Mouse (Mus musculus): ENCODE results near the gene Ccnf.

Ccnf gene

GRCm38 (mm10) chr17:24223513-24223912 lies 27.8 kb downstream of the Ccnf start:
- DNase-seq (ENCODE audit: low spot score): no peak

- DNase-seq (ENCODE audit: low spot score): no peak
Observed at GRCm38 (mm10) chr17:24222653-24223052, 28.6 kb downstream of the Ccnf start.

- peak; percentile 97 for DNase-seq (ENCODE audit: low spot score)
Observed at GRCm38 (mm10) chr17:24220435-24221411, 30.6 kb downstream of the Ccnf start, which contains the start of gene Tedc2. Tedc2 (minus strand) TSS chr17:24220851.

DNA sequence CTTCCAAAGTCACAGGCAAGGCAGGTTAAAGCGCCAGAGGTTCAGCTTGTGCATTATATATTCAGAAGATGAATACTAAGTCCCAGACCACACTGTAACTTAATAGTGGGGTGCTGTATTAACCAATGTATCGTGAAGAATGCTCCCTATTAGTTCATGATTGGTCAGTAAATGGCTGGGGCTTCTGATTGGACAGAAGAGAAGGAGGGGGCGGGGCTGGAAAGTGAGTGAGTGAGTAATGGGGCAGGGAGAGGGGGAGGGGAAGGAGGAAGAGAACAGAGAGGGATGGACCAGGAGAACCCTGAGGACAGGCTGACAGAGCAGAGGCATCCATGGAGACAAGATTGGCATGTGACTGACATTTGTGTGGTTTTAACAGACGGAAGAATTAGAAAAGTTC lies 34.4 kb downstream of the Ccnf start:
- peak; percentile 46 for DNase-seq (ENCODE audit: low spot score)

- DNase-seq (ENCODE audit: low spot score): no peak
Observed at GRCm38 (mm10) chr17:24213186-24213585, 38.1 kb downstream of the Ccnf start.

- peak; percentile 14 for DNase-seq (ENCODE audit: low spot score)
Observed at GRCm38 (mm10) chr17:24212441-24213018, 38.8 kb downstream of the Ccnf start.

DNA sequence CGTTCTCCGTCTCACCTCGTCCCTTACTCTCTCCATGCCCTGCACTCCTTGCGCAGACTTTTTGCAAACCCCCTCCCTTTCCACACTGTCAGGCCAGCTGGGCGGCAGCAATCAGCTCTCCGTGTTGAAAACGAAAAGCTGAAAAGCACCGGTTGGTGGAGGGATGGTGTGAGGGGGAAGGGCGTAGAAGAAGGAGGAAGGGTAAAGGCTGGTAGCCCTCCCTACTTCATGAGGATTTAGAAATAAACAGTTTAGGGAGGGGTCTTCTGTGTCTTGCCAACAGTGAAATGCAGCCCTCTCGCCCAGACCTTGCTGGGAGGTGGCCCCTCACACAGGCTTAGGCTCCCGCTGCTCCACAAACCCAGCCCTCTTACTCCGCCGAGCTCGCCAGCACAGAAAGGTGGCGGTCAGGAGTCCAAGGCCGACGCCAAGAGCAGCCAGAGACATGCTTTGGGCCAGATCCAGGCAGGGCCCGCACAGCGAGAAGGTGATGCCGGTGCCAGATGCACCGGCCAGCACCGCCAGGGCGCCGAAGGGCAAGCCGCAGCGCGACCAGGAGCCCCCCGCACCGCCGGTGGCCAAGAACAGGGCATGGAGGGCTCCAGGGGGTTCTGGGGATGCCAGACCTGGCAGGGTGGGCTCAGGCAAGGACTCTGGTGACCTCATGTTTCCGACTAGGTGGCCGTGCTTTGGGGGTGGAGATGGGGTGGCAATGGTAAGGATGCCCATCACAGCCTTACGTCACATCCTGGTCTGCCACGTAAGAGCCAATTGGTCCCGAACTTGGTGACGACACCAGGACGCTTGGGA lies 39.4 kb downstream of the Ccnf start:
- DNase-seq (ENCODE audit: low spot score): peak; percentile 87

- no peak for DNase-seq (ENCODE audit: low spot score)
Observed at GRCm38 (mm10) chr17:24210591-24210990, 40.7 kb downstream of the Ccnf start.

- no peak for DNase-seq (ENCODE audit: low spot score)
Observed at GRCm38 (mm10) chr17:24209916-24210240, 41.4 kb downstream of the Ccnf start.

- peak; percentile 86 for DNase-seq (ENCODE audit: low spot score)
Observed at GRCm38 (mm10) chr17:24209043-24209915, 42.0 kb downstream of the Ccnf start, which contains the start of gene Ntn3. Ntn3 (minus strand) TSS chr17:24209531.

DNA sequence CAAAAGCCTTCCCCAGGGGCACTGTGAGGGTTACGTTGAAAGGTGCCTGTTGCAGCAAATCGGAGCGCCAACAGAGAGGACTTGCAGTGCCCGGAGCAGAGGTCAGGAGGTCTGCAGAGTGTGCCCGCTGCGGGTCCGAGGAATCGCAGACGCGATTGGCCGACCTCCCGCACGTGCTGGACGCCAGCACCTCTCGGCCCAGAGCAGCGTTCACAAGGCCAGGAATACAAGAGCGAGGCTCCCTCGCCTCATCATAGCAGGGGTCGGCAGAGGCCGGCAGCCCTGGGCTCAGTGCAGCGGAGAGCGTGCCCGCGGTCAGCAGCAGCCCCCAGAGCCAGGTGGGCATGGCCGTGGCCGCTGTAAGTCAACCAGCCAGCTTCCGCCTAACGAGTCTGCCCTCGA lies 42.6 kb downstream of the Ccnf start:
- peak; percentile 62 for DNase-seq (ENCODE audit: low spot score)

- DNase-seq (ENCODE audit: low spot score): no peak
Observed at GRCm38 (mm10) chr17:24207768-24208640, 43.3 kb downstream of the Ccnf start.

DNA sequence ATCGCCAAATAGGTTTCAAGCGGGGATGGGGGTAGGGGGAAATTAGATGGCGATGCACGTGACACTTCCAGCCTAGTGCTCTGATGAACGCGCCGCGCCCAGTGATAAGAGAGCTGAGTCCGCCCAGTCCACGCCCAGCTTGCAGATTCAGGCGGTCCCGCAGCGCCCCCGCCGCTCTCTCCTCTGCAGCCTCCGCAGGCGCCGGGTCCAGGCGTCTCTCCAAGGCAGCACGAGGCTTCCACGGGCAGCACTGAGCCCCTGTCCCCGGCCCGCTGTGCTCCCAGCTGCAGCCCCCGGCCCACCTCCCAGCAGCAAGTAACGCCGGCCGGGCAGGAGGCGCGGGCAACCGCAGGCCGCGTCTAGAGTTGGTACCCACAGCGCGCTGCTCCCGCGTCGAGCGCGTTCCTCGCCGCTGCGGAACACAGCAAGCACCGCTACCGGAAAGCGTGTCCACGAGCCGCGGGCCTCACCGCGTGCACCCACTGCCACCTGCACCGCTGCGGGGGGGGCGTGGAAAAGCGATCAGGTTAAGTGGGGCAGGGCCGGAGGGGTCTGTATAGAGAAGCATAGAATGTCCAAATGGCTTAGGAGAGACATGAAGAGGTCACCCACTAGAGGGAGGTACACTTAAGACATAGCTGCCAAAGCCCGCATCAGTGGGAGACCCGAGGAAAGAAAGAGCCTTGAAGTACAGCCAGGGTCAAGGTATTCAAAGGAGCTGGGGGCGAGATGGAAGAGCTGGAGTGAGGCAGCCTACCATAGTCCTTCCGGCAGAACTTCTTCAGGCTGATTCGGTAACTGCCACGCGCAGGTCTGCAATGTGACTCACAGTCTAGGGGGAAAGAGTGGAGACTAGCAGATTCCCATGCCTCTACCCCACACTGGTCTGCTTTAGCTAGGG lies 44.6 kb downstream of the Ccnf start:
- peak; percentile 72 for DNase-seq (ENCODE audit: low spot score)

DNA sequence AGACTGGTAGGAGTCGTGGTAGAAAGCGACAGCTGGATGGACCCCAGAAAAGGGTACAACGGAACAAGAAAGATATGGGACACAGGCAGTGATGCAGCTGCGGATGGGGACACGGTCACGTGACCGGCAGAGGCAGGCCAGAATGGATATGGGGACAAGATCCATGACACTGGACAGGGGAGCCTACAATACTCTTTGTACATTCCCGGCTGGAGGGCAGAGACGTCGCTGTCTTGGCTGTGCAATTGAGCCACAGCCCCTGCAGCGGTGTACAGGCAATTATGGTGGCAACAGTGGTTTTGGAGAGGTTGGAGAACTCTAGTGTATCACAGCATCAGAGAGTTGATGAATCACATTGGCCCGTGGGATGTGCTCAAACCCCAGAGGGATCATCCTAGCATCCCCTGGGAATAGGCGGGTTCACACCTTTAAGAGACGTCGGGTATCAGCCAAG lies 45.3 kb downstream of the Ccnf start:
- DNase-seq (ENCODE audit: low spot score): no peak

GRCm38 (mm10) chr17:24205284-24205888 lies 45.9 kb downstream of the Ccnf start, which contains the start of gene Tbc1d24:
Tbc1d24 (minus strand) TSS chr17:24205562.
- peak; percentile 95 for DNase-seq (ENCODE audit: low spot score)

GRCm38 (mm10) chr17:24204846-24205245 lies 46.4 kb downstream of the Ccnf start:
- no peak for DNase-seq (ENCODE audit: low spot score)

DNA sequence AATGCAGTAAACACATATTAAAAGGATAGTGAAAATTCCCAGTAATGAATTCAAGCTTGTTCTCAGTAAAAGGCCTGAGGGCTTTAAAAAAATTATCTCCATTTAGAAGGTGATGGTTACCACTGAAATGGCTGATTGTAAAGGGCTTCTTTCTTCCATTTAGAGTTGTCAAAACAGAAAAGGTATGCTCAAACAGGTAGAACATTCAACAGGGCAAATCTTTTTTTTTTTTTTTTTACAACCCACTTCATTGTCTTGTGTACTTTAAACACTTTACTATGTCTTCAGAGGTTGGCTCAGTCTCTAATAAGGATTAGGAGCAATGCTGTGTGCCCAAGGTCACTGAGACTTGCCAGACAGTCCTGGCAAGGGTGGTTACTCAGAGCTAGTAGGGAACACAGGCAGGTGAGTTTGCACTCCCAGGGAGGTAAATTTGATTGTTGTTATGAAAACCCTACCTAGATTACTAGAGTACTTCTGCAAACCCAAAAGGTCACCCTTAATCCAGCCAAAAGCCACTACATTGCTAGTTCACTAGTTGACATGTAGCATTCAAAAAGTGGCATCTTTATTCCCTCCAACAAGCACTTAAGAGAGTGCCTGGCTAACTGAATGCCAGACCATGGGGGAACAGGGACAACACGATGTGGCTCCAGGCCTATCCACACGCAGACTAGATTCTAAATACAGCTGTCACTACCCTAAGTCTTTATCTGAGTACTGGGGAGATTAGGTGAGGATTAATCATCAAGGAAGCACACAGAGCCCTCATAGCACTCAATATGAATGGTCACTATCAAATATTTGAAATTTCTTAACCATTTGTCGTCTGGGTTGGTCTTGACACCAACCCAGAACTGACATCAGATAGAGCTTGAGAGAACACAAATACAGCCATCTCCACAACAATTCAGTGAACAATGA lies 47.4 kb downstream of the Ccnf start:
- no peak for DNase-seq (ENCODE audit: low spot score)

DNA sequence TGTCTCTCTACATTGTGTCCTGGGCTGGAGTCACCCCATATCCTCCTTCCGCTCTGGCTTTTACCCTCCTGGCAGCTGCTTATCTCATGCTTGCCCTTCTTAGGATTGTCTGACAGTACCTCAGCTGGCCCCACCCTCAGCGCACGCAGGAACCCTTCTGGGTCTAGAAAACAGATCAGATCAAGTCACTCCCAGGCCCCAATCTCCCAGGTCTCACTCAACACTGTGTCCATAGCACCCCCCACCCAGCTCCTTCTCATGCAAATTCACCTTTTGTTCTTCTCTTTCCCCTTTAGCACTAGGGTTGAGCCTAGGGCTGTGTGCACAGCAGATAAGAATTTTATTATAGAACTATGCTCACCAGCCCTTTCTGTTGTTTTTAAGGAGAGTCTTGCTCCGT lies 48.2 kb downstream of the Ccnf start:
- DNase-seq (ENCODE audit: low spot score): no peak

All from embryo, embryonic 10.5 days (tissue).